9 mouse cellular contexts compared by ENCODE assay signal in genomic region chr19:14692183-14692582, GRCm38 (mm10).
DNase-seq lines count a peak whose midpoint lies in the region.
"Had no signal": no experiment of that assay in that cellular context is flagged by ENCODE, and none has a peak within 500 bp of the region (broad histone marks: within the 10 kb centered on the region; RNA-seq: fewer than 3 reads in every experiment).

No protein-coding gene starts in this region.

- DNase-seq in cerebellum, adult 8-10 months = peak; percentile 6
- DNase-seq in cerebellum, adult 9-11 months = no peak
- peak; percentile 78 for DNase-seq in 416B (ENCODE audit: low read depth)
- peak; percentile 16 for DNase-seq in brain, adult 2 months (ENCODE audit: low read depth, low spot score)
- peak; percentile 50 for DNase-seq in lung, postnatal 14 days
- no peak for DNase-seq in right cerebral cortex, postnatal 25 days
- no peak for DNase-seq in right cerebral cortex, postnatal 36 days (ENCODE audit: low spot score in 2 of 2)
- no peak for DNase-seq in embryo, embryonic 11 days
- DNase-seq: gastrocnemius, postnatal 14 days had no signal

Comparison
In these comparisons a context has a peak if more than half of its experiments do, and no peak if none do; other contexts are left out.
1. DNase-seq: peak in cerebellum, adult 8-10 months (single experiment), 416B (single experiment), brain, adult 2 months (single experiment) and lung, postnatal 14 days (single experiment); none in cerebellum, adult 9-11 months (single experiment), right cerebral cortex, postnatal 25 days (single experiment), right cerebral cortex, postnatal 36 days (0 of 2) and embryo, embryonic 11 days (single experiment).